Mouse (Mus musculus) liver, embryonic 12.5 days (tissue): ENCODE results near the gene Rnf223. TPM values are rescaled to one million over a fixed set of nuclear protein-coding genes. Genes with fewer than 3 reads are reported as not detected.

Source experiments
- polyA plus RNA-seq: library from polyadenylated mRNA; unstranded; fragments of >200 nt; fragmentation: Nextera tagmentation; extraction: Ambion mirVana; gene quantifications from 2 replicates; pipeline ENCODE4 v1.2.1, GENCODE M21; 2016

Rnf223 gene
- polyA plus RNA-seq, 1 experiment from 2014 or later = 0.06 TPM

Other genes with a start within 250 kb of the Rnf223 start
- 32.7 and 33.6 TPM in 2 replicates for gene Pusl1, start 238.7 kb upstream of the Rnf223 start, polyA plus RNA-seq
- 13.4 and 13.6 TPM in 2 replicates for gene Acap3, start 238.7 kb upstream of the Rnf223 start, polyA plus RNA-seq
- gene Ube2j2, start 186.7 kb upstream of the Rnf223 start, polyA plus RNA-seq = 106 and 111 TPM in 2 replicates
- gene C1qtnf12, start 168.2 kb upstream of the Rnf223 start, polyA plus RNA-seq = 45.0 and 48.8 TPM in 2 replicates
- gene B3galt6, start 137.9 kb upstream of the Rnf223 start, polyA plus RNA-seq = 8.2 and 8.7 TPM in 2 replicates
- 93.4 and 93.9 TPM in 2 replicates for gene Sdf4, start 137.6 kb upstream of the Rnf223 start, polyA plus RNA-seq
- gene Tnfrsf4, start 116.7 kb upstream of the Rnf223 start, polyA plus RNA-seq = 0.39 and 0.60 TPM in 2 replicates
- gene Tnfrsf18, start 104.3 kb upstream of the Rnf223 start, polyA plus RNA-seq = 0.77 and 0.99 TPM in 2 replicates
- 0.07 and 0.15 TPM in 2 replicates for gene Ttll10, start 71.1 kb upstream of the Rnf223 start, polyA plus RNA-seq
- 19.6 and 20.3 TPM in 2 replicates for gene 9430015G10Rik, start 20.5 kb upstream of the Rnf223 start, polyA plus RNA-seq
- 16.1 and 17.8 TPM in 2 replicates for gene Agrn, start 67.0 kb downstream of the Rnf223 start, polyA plus RNA-seq
- gene Isg15, start 70.3 kb downstream of the Rnf223 start, polyA plus RNA-seq = 2.6 and 3.2 TPM in 2 replicates
- 1.3 and 1.4 TPM in 2 replicates for gene AW011738, start 72.8 kb downstream of the Rnf223 start, polyA plus RNA-seq
- gene Perm1, start 85.4 kb downstream of the Rnf223 start, polyA plus RNA-seq = 0.12 TPM in 2 replicates
- gene Plekhn1, start 104.3 kb downstream of the Rnf223 start, polyA plus RNA-seq = 7.2 TPM in 2 replicates
- 125 and 130 TPM in 2 replicates for gene Noc2l, start 105.5 kb downstream of the Rnf223 start, polyA plus RNA-seq
- 26.8 and 28.4 TPM in 2 replicates for gene Samd11, start 125.1 kb downstream of the Rnf223 start, polyA plus RNA-seq
- not detected in 2 replicates for gene Vmn2r-ps159, start 200.6 kb downstream of the Rnf223 start, polyA plus RNA-seq